Mouse (Mus musculus): ENCODE measurements at regions not wholly inside any gene's neighbourhood (a gene's known extent, or its start where the extent isn't known, plus 50 kb on each side); places are given as distances from the start of the nearest gene placed in this dataset.

GRCm38 (mm10) chr3:52676886-52677670 is 340.0 kb downstream of the Cog6 start:
- TF ChIP-seq CTCF (conservative IDR thresholded peaks at IDR 0.05; ENCODE audit: low read length) (no peak), POU5F1 (IDR thresholded peaks at IDR 0.05; ENCODE audit: borderline replicate concordance, low read length) (no peak), NANOG (IDR thresholded peaks at IDR 0.05; ENCODE audit: borderline replicate concordance, low read length) (no peak)
